Mouse (Mus musculus): ENCODE results near the gene Akna. TPM values are rescaled to one million over a fixed set of nuclear protein-coding genes. Genes with fewer than 3 reads are reported as not detected.
"Not testable (repeated sequence)": the region's sequence is repeated elsewhere in the genome, so short reads cannot be mapped to it uniquely, and the experiment has no call there.

Akna gene
- total RNA-seq, 2 experiments from 2014 or later: 9.5 to 16.9 TPM

DNA sequence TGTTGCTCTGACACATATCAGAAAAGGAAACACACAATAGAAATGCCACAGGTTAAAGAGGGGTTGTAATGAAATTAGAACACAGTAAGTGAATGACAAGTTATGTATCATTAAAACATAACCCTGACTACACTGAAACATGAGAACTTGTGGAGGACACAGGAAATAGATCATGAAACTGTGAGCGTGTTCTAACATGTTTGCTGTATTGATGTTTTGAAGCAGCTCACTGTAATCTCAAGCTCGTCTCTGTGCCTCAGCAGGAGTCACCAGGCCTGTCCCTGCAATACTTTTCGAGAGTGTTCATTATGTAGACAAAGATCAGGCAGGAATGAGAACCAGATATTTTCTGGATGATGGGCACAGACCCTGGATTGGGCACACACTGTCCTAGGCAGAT is 59.5 kb downstream of the Akna start:
- ATAC-seq (replicated peaks; ENCODE audit: low FRiP score, poor library complexity, severe bottlenecking): no peak

DNA sequence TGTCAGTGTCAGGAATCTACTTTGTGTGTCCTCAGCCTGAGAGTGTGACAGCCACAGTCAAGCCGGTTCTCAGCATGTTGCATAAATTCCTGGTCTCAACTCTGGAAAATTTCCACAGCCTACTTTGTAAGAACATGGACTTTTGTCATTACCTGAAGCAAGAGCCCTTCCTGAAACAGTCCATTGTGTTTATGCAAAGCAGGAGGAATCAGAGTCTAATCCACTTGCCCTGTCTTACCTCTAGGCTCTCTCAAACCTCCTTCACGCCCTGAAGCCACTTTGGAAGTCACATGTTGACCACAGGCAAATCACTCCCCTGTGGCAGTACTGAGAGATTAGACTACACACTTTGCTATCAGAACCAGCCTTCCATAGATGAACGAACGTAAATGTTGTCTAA is 60.7 kb downstream of the Akna start:
- no peak for ATAC-seq (replicated peaks; ENCODE audit: low FRiP score, poor library complexity, severe bottlenecking)

GRCm38 (mm10) chr4:63338414-63339076 is 64.6 kb downstream of the Akna start:
- no peak for ATAC-seq (replicated peaks; ENCODE audit: low FRiP score, poor library complexity, severe bottlenecking)

DNA sequence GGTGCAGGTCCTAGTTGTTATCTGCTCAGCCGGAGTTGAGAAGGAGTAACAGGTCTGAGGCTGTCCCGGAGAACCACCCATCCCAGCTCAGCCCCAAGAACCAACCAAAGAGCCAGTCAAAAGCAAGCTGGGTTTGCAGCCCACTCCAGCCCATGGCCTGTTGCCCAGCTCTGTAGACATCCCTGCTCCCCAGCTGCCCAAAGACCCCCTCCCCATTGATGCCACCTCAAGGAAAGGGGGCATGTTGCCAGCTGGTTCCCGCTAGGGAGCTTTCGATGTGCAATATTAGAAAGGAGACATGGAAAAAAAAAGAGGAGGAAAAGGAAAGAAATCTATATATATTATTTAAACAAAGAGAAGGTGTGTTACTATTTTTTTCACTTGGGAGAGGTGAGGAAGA is 69.8 kb downstream of the Akna start:
- no peak for ATAC-seq (replicated peaks; ENCODE audit: low FRiP score, poor library complexity, severe bottlenecking)

- ATAC-seq (replicated peaks; ENCODE audit: low FRiP score, poor library complexity, severe bottlenecking): no peak
Measured at GRCm38 (mm10) chr4:63323275-63323815, 79.8 kb downstream of the Akna start.

- ATAC-seq (replicated peaks; ENCODE audit: low FRiP score, poor library complexity, severe bottlenecking): not testable (repeated sequence)
Measured at GRCm38 (mm10) chr4:63319566-63319965, 83.6 kb downstream of the Akna start.

Other genes with a start within 250 kb of the Akna start
- not detected in 2 replicates for gene Ambp, start 248.6 kb downstream of the Akna start, total RNA-seq (2015; ENCODE audit: low replicate concordance)
- not detected in 2 replicates for gene Ambp, start 248.6 kb downstream of the Akna start, total RNA-seq (2017; ENCODE audit: low replicate concordance)
- gene Kif12, start 231.2 kb downstream of the Akna start, total RNA-seq (2015; ENCODE audit: low replicate concordance): not detected in 2 replicates
- not detected in 2 replicates for gene Kif12, start 231.2 kb downstream of the Akna start, total RNA-seq (2017; ENCODE audit: low replicate concordance)
- gene Col27a1, start 189.3 kb downstream of the Akna start, total RNA-seq (2015; ENCODE audit: low replicate concordance): 0.96 TPM in 1 of 2 replicates, not detected in the other
- gene Col27a1, start 189.3 kb downstream of the Akna start, total RNA-seq (2017; ENCODE audit: low replicate concordance): not detected in 2 replicates
- gene Orm1, start 58.8 kb downstream of the Akna start, total RNA-seq (2015; ENCODE audit: low replicate concordance): 26.3 TPM in 1 of 2 replicates, not detected in the other
- 14.8 and 18.0 TPM in 2 replicates for gene Orm1, start 58.8 kb downstream of the Akna start, total RNA-seq (2017; ENCODE audit: low replicate concordance)
- not detected in 2 replicates for gene Orm3, start 47.2 kb downstream of the Akna start, total RNA-seq (2015; ENCODE audit: low replicate concordance)
- gene Orm3, start 47.2 kb downstream of the Akna start, total RNA-seq (2017; ENCODE audit: low replicate concordance): not detected in 2 replicates
- not detected in 2 replicates for gene Orm2, start 40.9 kb downstream of the Akna start, total RNA-seq (2015; ENCODE audit: low replicate concordance)
- not detected in 2 replicates for gene Orm2, start 40.9 kb downstream of the Akna start, total RNA-seq (2017; ENCODE audit: low replicate concordance)
- 0.38 TPM in 1 of 2 replicates, not detected in the other for gene Whrn, start 92.6 kb upstream of the Akna start, total RNA-seq (2015; ENCODE audit: low replicate concordance)
- gene Whrn, start 92.6 kb upstream of the Akna start, total RNA-seq (2017; ENCODE audit: low replicate concordance): not detected in 2 replicates
- gene Atp6v1g1, start 141.4 kb upstream of the Akna start, total RNA-seq (2015; ENCODE audit: low replicate concordance): 39.6 and 49.7 TPM in 2 replicates
- gene Atp6v1g1, start 141.4 kb upstream of the Akna start, total RNA-seq (2017; ENCODE audit: low replicate concordance): 31.0 and 43.5 TPM in 2 replicates
- 5.0 and 15.3 TPM in 2 replicates for gene Tmem268, start 155.4 kb upstream of the Akna start, total RNA-seq (2015; ENCODE audit: low replicate concordance)
- gene Tmem268, start 155.4 kb upstream of the Akna start, total RNA-seq (2017; ENCODE audit: low replicate concordance): 1.5 and 2.6 TPM in 2 replicates
- gene Gm11213, start 201.9 kb upstream of the Akna start, total RNA-seq (2015; ENCODE audit: low replicate concordance): not detected in 2 replicates
- not detected in 2 replicates for gene Gm11213, start 201.9 kb upstream of the Akna start, total RNA-seq (2017; ENCODE audit: low replicate concordance)
- not detected in 2 replicates for gene Tex48, start 219.1 kb upstream of the Akna start, total RNA-seq (2015; ENCODE audit: low replicate concordance)
- gene Tex48, start 219.1 kb upstream of the Akna start, total RNA-seq (2017; ENCODE audit: low replicate concordance): not detected in 2 replicates